Mouse (Mus musculus) midbrain, postnatal 0 days (tissue): ENCODE data around the gene Parg. TPM values are rescaled to one million over a fixed set of nuclear protein-coding genes. Genes with fewer than 3 reads are reported as not detected.

Experiments used
- ATAC-seq: fragments of 200-750 bp; cut with Nextera tagmentation; 2 replicates; pipeline ENCODE4 v1.8.0; 2017; ENCODE audit warnings: moderate number of reproducible peaks, mild to moderate bottlenecking, moderate TSS enrichment, moderate library complexity; ENCODE audit not compliant: low FRiP score
- DNase-seq: peaks from one replicate; pipeline ENCODE4 v3.0.0-alpha.2; 2015; ENCODE audit warnings: low spot score
- H3K27ac ChIP-seq: fragments of 300-500 bp; sonication (generic); 2 replicates; pipeline ENCODE4 v1.5.1; 2014; ENCODE audit warnings: low read depth, mild to moderate bottlenecking, low read length, mixed read lengths
- H3K27me3 ChIP-seq: fragments of 300-500 bp; sonication (generic); 2 replicates; pipeline ENCODE4 v1.6.1; 2014; ENCODE audit warnings: low read length, control low read depth, mixed read lengths; ENCODE audit not compliant: insufficient read depth
- H3K36me3 ChIP-seq: fragments of 300-500 bp; sonication (generic); 2 replicates; pipeline ENCODE4 v1.6.1; 2014; ENCODE audit warnings: low read length, control low read depth, mixed read lengths; ENCODE audit not compliant: insufficient read depth
- H3K4me1 ChIP-seq: fragments of 300-500 bp; sonication (generic); 2 replicates; pipeline ENCODE4 v1.6.1; 2014; ENCODE audit warnings: mild to moderate bottlenecking, control low read depth, antibody characterized with exemption, low read length, mixed read lengths; ENCODE audit not compliant: insufficient read depth
- H3K4me2 ChIP-seq: fragments of 300-500 bp; sonication (generic); 2 replicates; pipeline ENCODE4 v1.6.1; 2014; ENCODE audit warnings: low read depth, mild to moderate bottlenecking, low read length, mixed read lengths; ENCODE audit not compliant: poor library complexity, severe bottlenecking
- H3K4me3 ChIP-seq: fragments of 300-500 bp; sonication (generic); 2 replicates; pipeline ENCODE4 v1.5.1; 2014; ENCODE audit warnings: low read depth, mild to moderate bottlenecking, low read length, moderate library complexity
- H3K9ac ChIP-seq: fragments of 300-500 bp; sonication (generic); replicated peaks from 2 replicates; pipeline ENCODE4 v1.6.1; 2014; ENCODE audit warnings: mild to moderate bottlenecking, low read length, moderate library complexity, mixed read lengths; ENCODE audit not compliant: poor library complexity, severe bottlenecking
- H3K9me3 ChIP-seq: fragments of 300-500 bp; sonication (generic); 2 replicates; pipeline ENCODE4 v1.6.1; 2016; ENCODE audit warnings: low read length, control low read depth
- CTCF ChIP-seq: IDR thresholded peaks from 2 replicates; pipeline ENCODE4 v1.5.1; 2016; ENCODE audit warnings: antibody characterized with exemption, mild to moderate bottlenecking
- WGBS: fragments of 180-500 bp; shearing (Covaris S2); extraction: QIAGEN DNeasy Blood & Tissue Kit; methylation state at CpG from one replicate; pipeline ENCODE4 v1.1.7; 2014; 5-methylcytosine and 5-hydroxymethylcytosine counted together
- polyA plus RNA-seq: library from polyadenylated mRNA; unstranded; fragments of >200 nt; fragmentation: Nextera tagmentation; extraction: Ambion mirVana; gene quantifications from 2 replicates; pipeline ENCODE4 v1.2.1, GENCODE M21; 2015
- total RNA-seq: library from RNA; depleted of rRNA; stranded (reverse); fragments of >200 nt; gene quantifications from 2 replicates; pipeline ENCODE4 v1.2.3, GENCODE M21; 2014

The Parg gene
- total and polyA plus RNA-seq, 2 experiments from 2014 or later, result 25.7 to 45.9 TPM

- no peak overlapping the region for H3K4me2 ChIP-seq
These were observed 37.3 kb upstream of the Parg start for GRCm38 (mm10) chr14:32164173-32165051.

GRCm38 (mm10) chr14:32165278-32166061 is 36.3 kb upstream of the Parg start:
- TF ChIP-seq CTCF, result peak; percentile 47
- Histone ChIP-seq H3K36me3 (no peaks in the 10 kb centered on the region), H3K9me3 (no peaks in the 10 kb centered on the region), H3K9ac (peak overlapping the region; percentile 42), H3K4me1 (peaks cover 11% of the 10 kb centered on the region; the same call in 1 of the 2 replicates), H3K4me3 (peak overlapping the region; percentile 40), H3K4me2 (peak overlapping the region; percentile 83), H3K27ac (0 out of 2 replicates have a peak overlapping the region, but pooled peaks have one; percentile 43), H3K27me3 (no peaks in the 10 kb centered on the region)
- ATAC-seq (peak; percentile 47; the same call in 1 of the 2 replicates), DNase-seq (peak; percentile 73)
- 2% methylated on average over 39 of the region's 42 CpGs for WGBS

More at GRCm38 (mm10) chr14:32164173-32165051, 37.3 kb upstream of the Parg start:
- H3K36me3 ChIP-seq, result no peaks in the 10 kb centered on the region
- H3K27ac ChIP-seq, result no peak overlapping the region
- 91% methylated on average over 8 of the region's 8 CpGs for WGBS
- H3K27me3 ChIP-seq, result no peaks in the 10 kb centered on the region
- H3K4me1 ChIP-seq, result peaks cover 12% of the 10 kb centered on the region; the same call in 1 of the 2 replicates
- no peak for TF ChIP-seq CTCF
- no peaks in the 10 kb centered on the region for H3K9me3 ChIP-seq
- no peak for DNase-seq
- no peak for ATAC-seq
- no peak overlapping the region for H3K9ac ChIP-seq
- H3K4me3 ChIP-seq, result no peak overlapping the region

- H3K4me2 ChIP-seq, result peak overlapping the region; percentile 83
- DNase-seq, result no peak
- WGBS, result 81% methylated on average over 2 of the region's 2 CpGs
These were observed 35.7 kb upstream of the Parg start for GRCm38 (mm10) chr14:32166062-32166441.

GRCm38 (mm10) chr14:32166840-32167239 is 34.9 kb upstream of the Parg start:
- WGBS, result 79% methylated on average over 1 of the region's 1 CpGs
- DNase-seq (no peak), ATAC-seq (no peak)
- H3K4me2 ChIP-seq, result no peak overlapping the region
- H3K4me3 ChIP-seq, result no peak overlapping the region
- TF ChIP-seq CTCF, result no peak
- H3K4me1 ChIP-seq, result peaks cover 5% of the 10 kb centered on the region; the same call in 1 of the 2 replicates
- H3K9me3 ChIP-seq, result no peaks in the 10 kb centered on the region
- H3K27ac ChIP-seq, result no peak overlapping the region
- H3K27me3 ChIP-seq, result no peaks in the 10 kb centered on the region
- no peak overlapping the region for H3K9ac ChIP-seq
- 0 out of 2 replicates have a peak, but pooled peaks cover 4% of the 10 kb centered on the region for H3K36me3 ChIP-seq

More at GRCm38 (mm10) chr14:32166062-32166441, 35.7 kb upstream of the Parg start:
- no peaks in the 10 kb centered on the region for H3K27me3 ChIP-seq
- peaks cover 5% of the 10 kb centered on the region; the same call in 1 of the 2 replicates for H3K4me1 ChIP-seq
- ATAC-seq, result no peak
- 0 out of 2 replicates have a peak, but pooled peaks cover 3% of the 10 kb centered on the region for H3K36me3 ChIP-seq
- H3K27ac ChIP-seq, result no peak overlapping the region
- TF ChIP-seq CTCF, result no peak
- no peak overlapping the region for H3K9ac ChIP-seq
- no peaks in the 10 kb centered on the region for H3K9me3 ChIP-seq
- H3K4me3 ChIP-seq, result peak overlapping the region; percentile 40; the same call in 1 of the 2 replicates

GRCm38 (mm10) chr14:32167326-32167725 is 34.4 kb upstream of the Parg start:
- Histone ChIP-seq H3K4me2 (no peak overlapping the region), H3K9ac (no peak overlapping the region), H3K27ac (no peak overlapping the region), H3K27me3 (no peaks in the 10 kb centered on the region), H3K4me3 (no peak overlapping the region), H3K9me3 (no peaks in the 10 kb centered on the region), H3K36me3 (0 out of 2 replicates have a peak, but pooled peaks cover 4% of the 10 kb centered on the region), H3K4me1 (peaks cover 5% of the 10 kb centered on the region; the same call in 1 of the 2 replicates)
- TF ChIP-seq CTCF, result no peak
- 91% methylated on average over 5 of the region's 5 CpGs for WGBS
- no peak for ATAC-seq
- DNase-seq, result no peak
